Mouse (Mus musculus) spleen, postnatal 4 days (tissue): ENCODE data around the gene Lztr1.
A peak's percentile ranks its signal among the peaks of the same experiment; 100 is the strongest.

Experiments
- DNase-seq, 2 experiments: peaks; one replicate each; pipeline ENCODE4 v3.0.0; 2022; ENCODE audit warnings: low spot score in 2 of 2

The Lztr1 gene

DNA sequence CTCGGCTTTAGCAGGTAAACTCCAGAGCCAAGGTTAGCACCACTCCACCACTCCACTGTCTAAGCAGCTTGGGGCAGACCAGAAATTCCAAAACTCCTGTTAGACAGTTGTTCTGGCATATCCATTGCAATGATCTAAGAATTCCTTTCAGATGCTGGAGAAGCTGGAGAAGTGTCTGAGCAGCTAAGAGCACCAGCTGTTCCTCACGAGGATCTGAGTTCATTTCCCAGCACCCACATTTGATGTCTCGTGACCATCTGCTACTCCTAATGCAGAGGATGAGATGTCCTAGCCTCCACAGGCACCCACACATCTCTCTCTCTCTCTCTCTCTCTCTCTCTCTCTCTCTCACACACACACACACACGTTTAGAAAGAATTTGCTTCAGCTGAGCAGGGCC is 48.4 kb downstream of the Lztr1 start:
- no peak for DNase-seq

DNA sequence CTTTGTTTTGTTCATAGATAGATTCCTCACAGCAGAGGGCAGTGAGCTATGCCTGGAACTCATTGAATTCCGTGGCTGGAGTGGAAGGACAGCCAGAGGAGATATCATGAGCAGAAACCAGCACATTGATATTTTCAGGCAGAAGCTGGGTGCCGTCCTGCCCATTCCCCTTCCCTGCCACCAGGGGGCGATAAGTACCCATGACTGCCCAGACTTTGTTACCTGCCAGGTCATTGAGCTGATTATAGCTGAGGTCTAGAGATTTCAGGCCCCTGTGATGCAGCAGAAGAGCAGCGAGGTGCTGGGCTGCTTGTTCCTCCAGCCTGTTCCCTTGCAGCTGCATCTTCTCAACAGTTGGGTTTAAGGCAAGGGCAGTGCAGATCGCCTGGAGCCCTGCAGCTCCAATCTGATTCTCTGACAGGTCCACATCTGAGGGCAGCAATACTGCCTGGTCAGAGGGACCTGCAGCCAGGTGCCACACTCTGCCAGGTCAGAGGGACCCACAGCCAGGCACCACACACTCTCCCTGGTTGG is 49.5 kb downstream of the Lztr1 start:
- peak; percentile 63 to 89 for DNase-seq

DNA sequence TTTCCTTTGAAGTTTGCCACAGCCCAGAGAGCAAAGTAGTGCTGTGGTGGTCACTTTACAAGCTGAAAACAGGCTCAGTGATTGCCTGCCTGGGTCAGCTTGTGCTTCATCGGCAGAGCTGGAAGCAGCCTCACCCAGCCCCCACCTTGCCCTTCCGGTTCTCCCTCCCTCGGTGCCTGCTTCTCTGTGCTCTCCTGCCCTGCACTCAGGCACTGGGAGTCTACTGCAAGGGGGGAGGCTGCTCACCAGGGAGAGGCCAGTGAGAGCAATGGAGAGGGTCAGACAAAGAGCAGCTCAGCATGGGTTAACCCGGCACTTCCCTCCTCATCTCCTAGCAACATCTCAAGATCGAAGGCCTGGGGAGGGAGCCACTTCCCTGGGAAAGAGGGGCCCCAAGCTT is 50.3 kb downstream of the Lztr1 start:
- no peak for DNase-seq

DNA sequence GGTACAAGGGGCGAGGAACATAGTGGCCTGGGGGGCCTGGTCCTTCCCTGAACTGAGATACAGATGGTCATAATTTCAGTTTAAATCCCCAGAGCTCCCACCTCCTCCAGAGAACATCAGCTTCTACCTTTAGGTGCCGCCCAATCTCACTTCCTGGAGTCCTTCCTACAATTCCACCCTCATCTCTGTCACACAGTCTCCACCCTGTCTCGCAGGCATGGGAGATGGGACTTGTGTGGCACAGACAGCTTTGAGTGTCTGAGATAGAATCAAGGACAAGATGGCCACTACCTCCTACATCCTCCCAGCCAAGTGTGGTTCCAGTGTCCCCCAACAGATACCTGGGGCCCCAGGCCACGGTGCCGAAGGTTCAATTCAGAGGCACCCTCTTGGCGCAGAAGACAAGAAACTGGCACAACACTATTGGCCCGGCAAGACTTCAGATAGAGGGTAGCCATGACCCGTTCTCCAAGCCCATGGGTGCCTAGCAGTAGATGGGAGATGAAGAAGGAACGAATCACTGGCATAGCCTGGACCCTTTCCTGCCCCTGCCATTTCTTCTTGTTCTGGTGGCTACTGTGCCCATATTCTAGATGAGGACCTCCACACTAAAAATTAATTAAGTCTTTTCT is 51.0 kb downstream of the Lztr1 start:
- DNase-seq = peak in 1 of 2 experiments; percentile 53

DNA sequence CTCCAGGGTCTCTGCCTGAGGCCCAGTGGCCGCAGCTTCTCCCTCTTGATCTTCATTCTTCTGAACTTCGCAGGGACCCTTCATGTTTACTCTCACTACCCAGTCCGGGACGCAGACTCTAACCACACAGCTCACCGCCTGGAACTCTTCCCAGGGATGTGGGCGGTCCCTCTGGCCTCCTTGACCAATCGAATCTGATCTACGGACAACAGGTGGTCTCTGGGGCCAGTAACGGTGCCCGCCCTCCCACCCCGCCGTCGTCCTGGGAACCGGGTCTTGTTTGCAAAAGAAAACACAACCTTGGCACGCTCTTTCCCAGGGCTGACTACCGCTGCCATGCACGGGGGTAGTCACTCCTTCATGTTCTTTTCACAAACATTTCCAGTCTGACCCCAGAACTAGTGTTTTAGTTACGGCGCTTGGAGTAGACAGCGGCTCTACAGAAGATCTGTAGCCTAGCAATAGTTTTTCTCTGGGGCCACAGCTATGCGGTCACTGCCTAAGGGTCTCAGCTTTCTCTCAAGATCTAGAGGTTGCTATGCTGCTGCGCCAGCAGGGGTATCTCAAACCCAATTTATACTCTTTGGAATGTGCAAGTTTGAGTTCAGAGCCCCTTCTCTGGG is 52.8 kb downstream of the Lztr1 start, which contains the start of gene Lrrc74b:
TSS of gene Lrrc74b (minus strand) at position 120 of the 623 bp plus-strand sequence.
- DNase-seq = peak in 1 of 2 experiments; percentile 58

DNA sequence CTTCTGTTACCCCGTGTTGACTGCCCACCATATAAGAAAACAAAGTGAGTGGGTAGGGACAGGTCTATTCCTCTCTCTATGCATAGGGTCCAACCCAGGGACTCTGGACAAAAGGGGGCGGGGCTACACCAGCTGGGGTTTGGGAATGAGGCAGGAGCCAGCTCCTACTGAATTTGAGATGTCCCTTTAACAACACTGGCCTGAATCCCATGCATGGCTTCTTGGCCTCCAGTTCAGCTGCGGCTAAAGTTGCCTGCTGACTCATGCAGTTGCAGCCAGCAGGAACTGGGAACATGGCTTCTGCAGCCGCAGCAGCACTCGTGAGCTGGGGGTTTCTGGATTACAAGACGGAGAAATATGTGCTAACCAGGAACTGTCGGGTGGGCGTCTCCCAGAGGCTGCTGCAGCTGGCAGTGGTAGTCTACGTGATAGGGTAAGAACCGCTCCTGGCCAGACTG is 53.3 kb downstream of the Lztr1 start, which contains the start of gene P2rx6:
TSS of gene P2rx6 (plus strand) at position 135 of the 458 bp plus-strand sequence.
- DNase-seq = peak in 1 of 2 experiments; percentile 60

DNA sequence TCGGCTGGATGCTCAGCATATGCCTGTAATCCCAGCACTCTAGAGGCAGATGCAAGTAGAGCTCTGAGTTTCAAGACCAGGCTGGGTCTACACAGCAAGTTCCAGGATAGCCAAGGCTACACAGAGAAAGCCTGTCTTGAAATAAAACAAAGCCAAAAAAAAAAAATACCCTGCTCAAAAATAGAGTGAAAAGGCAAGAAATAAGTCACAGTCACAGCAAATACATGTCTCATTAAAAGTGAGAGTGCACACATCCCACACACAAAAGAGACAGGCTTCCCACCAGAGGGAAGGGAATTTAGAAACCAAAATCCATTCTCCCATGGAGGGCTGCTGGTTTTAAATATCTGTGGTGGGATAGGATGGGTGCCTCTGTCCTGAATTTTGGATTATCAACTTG is 55.1 kb downstream of the Lztr1 start:
- DNase-seq = no peak

DNA sequence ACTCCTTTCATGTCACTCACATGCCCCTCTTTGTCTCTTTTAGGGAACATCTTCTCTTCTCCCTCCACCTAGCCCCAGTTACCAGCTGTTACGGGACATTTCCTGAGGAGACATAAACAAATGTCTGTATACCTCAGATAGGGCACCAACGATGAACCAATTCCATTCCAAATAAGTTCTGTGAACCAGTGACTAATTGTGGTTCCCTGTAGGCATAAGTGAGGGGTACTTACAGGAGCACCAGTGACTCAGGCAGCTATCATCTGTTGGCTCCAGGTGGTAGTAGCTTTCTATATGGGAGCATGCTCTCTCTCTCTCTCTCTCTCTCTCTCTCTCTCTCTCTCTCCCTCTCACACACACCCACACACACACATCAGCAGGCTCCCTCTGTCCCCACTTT is 55.7 kb downstream of the Lztr1 start:
- DNase-seq = no peak

DNA sequence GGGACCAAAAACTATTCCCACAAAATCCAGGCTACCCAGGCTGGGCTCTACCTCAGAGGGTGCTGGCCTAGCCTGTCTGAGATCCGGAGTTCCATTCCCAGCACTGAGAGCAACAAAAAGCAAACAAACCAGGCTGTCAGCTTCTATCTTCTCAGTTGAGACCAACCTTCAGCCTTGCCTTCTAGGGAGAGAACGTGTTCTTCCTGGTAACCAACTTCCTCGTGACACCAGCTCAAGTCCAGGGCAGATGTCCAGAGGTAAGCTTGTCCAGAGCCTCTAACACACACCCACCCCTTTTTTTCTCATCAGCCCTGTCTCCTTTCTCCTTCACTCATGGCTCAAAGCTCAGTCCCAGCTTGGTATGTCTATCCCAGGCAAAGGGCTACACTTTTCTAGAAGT is 56.3 kb downstream of the Lztr1 start:
- DNase-seq = no peak

DNA sequence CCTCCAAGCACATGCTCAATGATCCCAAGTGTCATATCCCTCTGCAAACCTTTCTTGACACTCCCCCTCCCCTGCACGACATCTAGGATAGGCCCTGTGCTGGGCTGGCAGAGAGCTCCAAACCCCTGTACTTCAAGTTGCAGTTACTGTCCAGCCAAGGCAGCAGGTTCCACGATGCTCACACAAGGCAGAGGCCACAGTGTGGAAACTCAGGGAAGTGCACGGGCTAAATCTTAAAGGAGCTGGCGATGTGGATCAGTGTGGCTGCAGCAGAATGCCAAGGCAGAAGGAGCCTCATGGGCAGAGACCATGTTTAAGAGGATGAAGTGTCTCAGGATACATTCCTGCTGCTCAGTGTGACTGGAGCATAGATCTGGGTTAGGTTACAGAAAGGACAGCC is 57.7 kb downstream of the Lztr1 start:
- no peak for DNase-seq
